Mouse (Mus musculus): ENCODE data around the gene Add3. TPM values are rescaled to one million over a fixed set of nuclear protein-coding genes. Genes with fewer than 3 reads are reported as not detected.

Gene Add3
- polyA plus RNA-seq, 1 experiment from 2014 or later: 28.6 TPM

GRCm38 (mm10) chr19:53260261-53260660 lies 120.0 kb downstream of the Add3 start:
- WGBS: 83% methylated on average over 10 of the region's 10 CpGs
- Histone ChIP-seq H3K4me3 (replicated peaks; ENCODE audit: low read depth, low read length) (no peak overlapping the region), H3K4me1 (ENCODE audit: control insufficient read depth, insufficient read depth, low read length) (no peaks in the 10 kb centered on the region), H3K27me3 (ENCODE audit: control insufficient read depth, insufficient read depth, low read length) (no peaks in the 10 kb centered on the region), H3K27ac (replicated peaks; ENCODE audit: low read depth, low read length) (no peak overlapping the region), H3K36me3 (ENCODE audit: control insufficient read depth, insufficient read depth, low read length) (no peaks in the 10 kb centered on the region), H3K9me3 (ENCODE audit: control insufficient read depth, low read length) (no peaks in the 10 kb centered on the region), H3K4me2 (ENCODE audit: low read length) (no peak overlapping the region), H3K9ac (replicated peaks; ENCODE audit: low read length) (no peak overlapping the region)
- no peak for ATAC-seq (ENCODE audit: low FRiP score, low TSS enrichment)
- DNase-seq: no peak

GRCm38 (mm10) chr19:53260828-53261227 lies 120.6 kb downstream of the Add3 start:
- Histone ChIP-seq H3K9me3 (ENCODE audit: control insufficient read depth, low read length) (no peaks in the 10 kb centered on the region), H3K4me3 (replicated peaks; ENCODE audit: low read depth, low read length) (no peak overlapping the region), H3K9ac (replicated peaks; ENCODE audit: low read length) (no peak overlapping the region), H3K4me2 (ENCODE audit: low read length) (no peak overlapping the region), H3K4me1 (ENCODE audit: control insufficient read depth, insufficient read depth, low read length) (no peaks in the 10 kb centered on the region), H3K27ac (replicated peaks; ENCODE audit: low read depth, low read length) (no peak overlapping the region), H3K27me3 (ENCODE audit: control insufficient read depth, insufficient read depth, low read length) (no peaks in the 10 kb centered on the region), H3K36me3 (ENCODE audit: control insufficient read depth, insufficient read depth, low read length) (no peaks in the 10 kb centered on the region)
- DNase-seq (no peak), ATAC-seq (ENCODE audit: low FRiP score, low TSS enrichment) (no peak)
- WGBS: 86% methylated on average over 4 of the region's 4 CpGs

GRCm38 (mm10) chr19:53262061-53262460 lies 121.8 kb downstream of the Add3 start:
- H3K9ac ChIP-seq (replicated peaks; ENCODE audit: low read length): no peak overlapping the region
- no peaks in the 10 kb centered on the region for H3K9me3 ChIP-seq (ENCODE audit: control insufficient read depth, low read length)
- no peak overlapping the region for H3K27ac ChIP-seq (replicated peaks; ENCODE audit: low read depth, low read length)
- H3K36me3 ChIP-seq (ENCODE audit: control insufficient read depth, insufficient read depth, low read length): no peaks in the 10 kb centered on the region
- H3K27me3 ChIP-seq (ENCODE audit: control insufficient read depth, insufficient read depth, low read length): no peaks in the 10 kb centered on the region
- H3K4me2 ChIP-seq (ENCODE audit: low read length): no peak overlapping the region
- H3K4me1 ChIP-seq (ENCODE audit: control insufficient read depth, insufficient read depth, low read length): no peaks in the 10 kb centered on the region
- DNase-seq: no peak
- ATAC-seq (ENCODE audit: low FRiP score, low TSS enrichment): no peak
- no peak overlapping the region for H3K4me3 ChIP-seq (replicated peaks; ENCODE audit: low read depth, low read length)
- WGBS: 81% methylated on average over 7 of the region's 7 CpGs

- H3K27ac ChIP-seq (replicated peaks; ENCODE audit: low read depth, low read length): no peak overlapping the region
- H3K4me3 ChIP-seq (replicated peaks; ENCODE audit: low read depth, low read length): no peak overlapping the region
- no peaks in the 10 kb centered on the region for H3K27me3 ChIP-seq (ENCODE audit: control insufficient read depth, insufficient read depth, low read length)
- 0 out of 2 replicates have a peak overlapping the region, but pooled peaks have one; percentile 17 for H3K4me2 ChIP-seq (ENCODE audit: low read length)
- no peaks in the 10 kb centered on the region for H3K4me1 ChIP-seq (ENCODE audit: control insufficient read depth, insufficient read depth, low read length)
- DNase-seq: no peak
- 29% methylated on average over 23 of the region's 23 CpGs for WGBS
- H3K36me3 ChIP-seq (ENCODE audit: control insufficient read depth, insufficient read depth, low read length): no peaks in the 10 kb centered on the region
- ATAC-seq (ENCODE audit: low FRiP score, low TSS enrichment): no peak
- H3K9ac ChIP-seq (replicated peaks; ENCODE audit: low read length): no peak overlapping the region
- no peaks in the 10 kb centered on the region for H3K9me3 ChIP-seq (ENCODE audit: control insufficient read depth, low read length)
Observed at GRCm38 (mm10) chr19:53263859-53264733, 123.9 kb downstream of the Add3 start.

- DNase-seq: peak; percentile 56
- H3K9ac ChIP-seq (replicated peaks; ENCODE audit: low read length): no peak overlapping the region
- H3K27ac ChIP-seq (replicated peaks; ENCODE audit: low read depth, low read length): no peak overlapping the region
- ATAC-seq (ENCODE audit: low FRiP score, low TSS enrichment): no peak
- H3K36me3 ChIP-seq (ENCODE audit: control insufficient read depth, insufficient read depth, low read length): no peaks in the 10 kb centered on the region
- H3K4me2 ChIP-seq (ENCODE audit: low read length): no peak overlapping the region
- 51% methylated on average over 12 of the region's 12 CpGs for WGBS
- no peaks in the 10 kb centered on the region for H3K27me3 ChIP-seq (ENCODE audit: control insufficient read depth, insufficient read depth, low read length)
- H3K9me3 ChIP-seq (ENCODE audit: control insufficient read depth, low read length): no peaks in the 10 kb centered on the region
- H3K4me3 ChIP-seq (replicated peaks; ENCODE audit: low read depth, low read length): no peak overlapping the region
- H3K4me1 ChIP-seq (ENCODE audit: control insufficient read depth, insufficient read depth, low read length): no peaks in the 10 kb centered on the region
Observed at GRCm38 (mm10) chr19:53264821-53265727, 124.8 kb downstream of the Add3 start.

GRCm38 (mm10) chr19:53267305-53267704 lies 127.1 kb downstream of the Add3 start:
- no peak for ATAC-seq (ENCODE audit: low FRiP score, low TSS enrichment)

GRCm38 (mm10) chr19:53273055-53273722 lies 132.9 kb downstream of the Add3 start:
- 93% methylated on average over 17 of the region's 17 CpGs for WGBS
- Histone ChIP-seq H3K27me3 (ENCODE audit: control insufficient read depth, insufficient read depth, low read length) (no peaks in the 10 kb centered on the region), H3K9me3 (ENCODE audit: control insufficient read depth, low read length) (no peaks in the 10 kb centered on the region), H3K9ac (replicated peaks; ENCODE audit: low read length) (no peak overlapping the region), H3K36me3 (ENCODE audit: control insufficient read depth, insufficient read depth, low read length) (no peaks in the 10 kb centered on the region), H3K4me3 (replicated peaks; ENCODE audit: low read depth, low read length) (no peak overlapping the region), H3K4me1 (ENCODE audit: control insufficient read depth, insufficient read depth, low read length) (no peaks in the 10 kb centered on the region), H3K27ac (replicated peaks; ENCODE audit: low read depth, low read length) (no peak overlapping the region), H3K4me2 (ENCODE audit: low read length) (no peak overlapping the region)
- DNase-seq (no peak), ATAC-seq (ENCODE audit: low FRiP score, low TSS enrichment) (no peak)

More at GRCm38 (mm10) chr19:53267305-53267704, 127.1 kb downstream of the Add3 start:
- WGBS: 91% methylated on average over 9 of the region's 9 CpGs
- no peak overlapping the region for H3K9ac ChIP-seq (replicated peaks; ENCODE audit: low read length)
- H3K4me3 ChIP-seq (replicated peaks; ENCODE audit: low read depth, low read length): no peak overlapping the region
- no peaks in the 10 kb centered on the region for H3K27me3 ChIP-seq (ENCODE audit: control insufficient read depth, insufficient read depth, low read length)
- no peaks in the 10 kb centered on the region for H3K4me1 ChIP-seq (ENCODE audit: control insufficient read depth, insufficient read depth, low read length)
- DNase-seq: no peak
- no peak overlapping the region for H3K4me2 ChIP-seq (ENCODE audit: low read length)
- no peaks in the 10 kb centered on the region for H3K9me3 ChIP-seq (ENCODE audit: control insufficient read depth, low read length)
- no peak overlapping the region for H3K27ac ChIP-seq (replicated peaks; ENCODE audit: low read depth, low read length)
- H3K36me3 ChIP-seq (ENCODE audit: control insufficient read depth, insufficient read depth, low read length): no peaks in the 10 kb centered on the region

GRCm38 (mm10) chr19:53273781-53274428 lies 133.7 kb downstream of the Add3 start:
- no peak overlapping the region for H3K4me3 ChIP-seq (replicated peaks; ENCODE audit: low read depth, low read length)
- WGBS: 91% methylated on average over 23 of the region's 23 CpGs
- H3K36me3 ChIP-seq (ENCODE audit: control insufficient read depth, insufficient read depth, low read length): no peaks in the 10 kb centered on the region
- H3K4me1 ChIP-seq (ENCODE audit: control insufficient read depth, insufficient read depth, low read length): no peaks in the 10 kb centered on the region
- H3K9me3 ChIP-seq (ENCODE audit: control insufficient read depth, low read length): no peaks in the 10 kb centered on the region
- H3K27me3 ChIP-seq (ENCODE audit: control insufficient read depth, insufficient read depth, low read length): no peaks in the 10 kb centered on the region
- H3K27ac ChIP-seq (replicated peaks; ENCODE audit: low read depth, low read length): no peak overlapping the region
- H3K4me2 ChIP-seq (ENCODE audit: low read length): no peak overlapping the region
- H3K9ac ChIP-seq (replicated peaks; ENCODE audit: low read length): no peak overlapping the region
- DNase-seq (no peak), ATAC-seq (ENCODE audit: low FRiP score, low TSS enrichment) (no peak)

All from midbrain, embryonic 14.5 days (tissue).